Mouse (Mus musculus) mouse embryonic stem cell (cell line): ENCODE measurements at regions not wholly inside any gene's neighbourhood (a gene's known extent, or its start where the extent isn't known, plus 50 kb on each side); places are given as distances from the start of the nearest gene placed in this dataset.

Source experiments
- in situ Hi-C, 2 experiments: fragments of 300-500 bp; cut with MboI; formaldehyde crosslinking; loops; 1 replicate in 1 of 2; 3 replicates in 1 of 2; pipeline ENCODE4 v1.14.3; 2019 to 2020; ENCODE audit warnings: low sequenced_read_pairs in 2 of 2, low pct_unique_long_range_greater_than_20kb in 1 of 2, mixed read lengths in 1 of 2; ENCODE audit not compliant: unreplicated experiment in 1 of 2

DNA sequence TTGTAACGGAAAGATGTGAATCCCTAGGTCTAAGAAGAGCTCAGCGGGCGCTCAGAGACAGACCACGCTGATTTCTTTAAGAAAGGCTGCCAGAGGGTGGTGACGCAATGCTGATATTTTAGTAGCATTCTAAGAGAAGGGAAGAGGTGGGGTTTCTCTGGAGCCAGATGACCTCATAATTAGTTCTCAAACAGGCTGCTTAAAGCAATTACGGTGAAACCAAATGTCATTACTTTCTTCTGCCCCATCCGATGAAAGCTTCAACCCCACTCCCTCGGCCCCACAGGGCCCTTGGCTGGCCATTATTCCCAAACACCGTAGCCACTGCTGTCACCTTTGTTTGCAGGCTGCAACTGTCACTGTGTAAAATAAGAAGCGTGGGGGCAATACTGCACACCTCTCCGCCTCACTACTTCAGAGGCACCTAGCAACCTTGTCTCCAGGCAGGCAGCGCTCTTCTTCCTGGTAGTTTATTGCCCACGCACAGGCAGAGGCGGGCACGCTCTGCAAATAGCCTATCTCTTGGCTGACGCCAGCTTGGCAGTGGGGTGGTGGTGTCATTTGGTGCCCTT, 50.6 kb upstream of the Btg3 start:
- in situ Hi-C loops = no loop called here
